Mouse (Mus musculus): ENCODE results near the gene Coro2a. TPM values are rescaled to one million over a fixed set of nuclear protein-coding genes. Genes with fewer than 3 reads are reported as not detected.

Coro2a gene
- 25.3 TPM for total RNA-seq (2023)

DNA sequence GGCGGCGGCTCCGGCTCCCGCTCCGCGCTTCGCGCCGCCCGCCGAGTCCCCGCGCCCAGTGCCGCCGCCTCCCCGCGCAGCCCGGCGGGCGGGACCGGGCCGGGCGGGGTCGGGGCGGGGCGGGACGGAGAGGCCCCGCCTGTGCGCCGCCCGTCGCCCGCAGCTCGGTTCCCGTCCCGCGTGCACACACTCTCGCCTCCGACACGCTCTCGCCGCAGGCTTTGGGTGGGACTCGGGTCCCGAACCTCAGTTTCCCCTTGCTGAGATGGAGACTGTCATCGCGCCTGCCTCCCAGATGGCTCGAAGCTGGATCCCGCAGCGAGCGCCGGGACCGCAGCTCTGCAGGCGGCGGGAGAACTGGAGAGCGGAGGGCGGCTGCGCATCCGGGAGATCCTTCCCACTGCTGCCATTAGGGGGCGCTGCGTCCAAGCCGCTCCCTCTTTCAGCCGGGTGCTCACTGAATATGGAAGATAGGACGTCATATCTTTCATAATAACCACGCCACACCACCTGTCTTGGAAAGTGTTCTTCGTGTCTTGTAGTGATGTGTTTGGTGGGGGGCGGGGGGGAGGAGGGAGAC is at the start of gene Coro2a:
Gene Coro2a, minus strand, starts transcription at position 359 of the 580 bp plus-strand sequence.

DNA sequence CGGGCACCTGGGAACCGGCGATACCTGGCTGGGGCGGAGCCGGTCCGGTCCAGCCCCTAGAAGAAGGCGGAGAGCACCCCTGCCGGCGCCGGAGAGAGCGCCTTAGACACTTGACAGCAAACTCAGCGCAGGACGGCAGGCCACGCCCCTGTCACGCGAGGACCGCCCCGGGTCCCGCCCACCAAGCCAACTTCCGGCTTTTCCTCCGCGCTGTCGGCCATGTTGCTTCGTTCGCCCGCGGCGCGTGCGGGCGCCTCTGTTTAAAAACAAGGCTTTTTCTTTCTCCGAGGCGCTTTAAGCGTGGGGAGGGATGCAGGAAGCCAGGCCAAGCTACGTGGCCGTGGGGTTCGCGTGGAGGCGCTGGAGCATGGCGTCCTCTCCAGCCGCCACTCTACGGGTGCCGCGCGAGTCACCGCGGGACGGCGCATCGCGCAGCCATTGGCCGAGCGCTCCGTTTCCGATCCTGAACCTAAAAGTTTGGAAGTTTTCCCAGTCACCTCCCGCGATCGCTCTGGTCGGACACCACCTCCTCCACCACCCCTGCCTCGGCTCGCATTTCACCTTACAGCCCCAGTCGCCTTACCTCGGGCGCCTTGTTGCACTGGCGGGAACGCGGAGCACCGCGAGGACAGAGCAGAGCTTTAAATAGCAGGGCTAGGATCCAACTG is 48.2 kb upstream of the Coro2a start, which contains the start of gene Tbc1d2:
Gene Tbc1d2, minus strand, starts transcription at position 124 of the 668 bp plus-strand sequence.

GRCm38 (mm10) chr4:46535840-46536361 is 66.1 kb downstream of the Coro2a start, which contains the start of gene Trim14:
Gene Trim14, minus strand, starts transcription at chr4:46536141.

DNA sequence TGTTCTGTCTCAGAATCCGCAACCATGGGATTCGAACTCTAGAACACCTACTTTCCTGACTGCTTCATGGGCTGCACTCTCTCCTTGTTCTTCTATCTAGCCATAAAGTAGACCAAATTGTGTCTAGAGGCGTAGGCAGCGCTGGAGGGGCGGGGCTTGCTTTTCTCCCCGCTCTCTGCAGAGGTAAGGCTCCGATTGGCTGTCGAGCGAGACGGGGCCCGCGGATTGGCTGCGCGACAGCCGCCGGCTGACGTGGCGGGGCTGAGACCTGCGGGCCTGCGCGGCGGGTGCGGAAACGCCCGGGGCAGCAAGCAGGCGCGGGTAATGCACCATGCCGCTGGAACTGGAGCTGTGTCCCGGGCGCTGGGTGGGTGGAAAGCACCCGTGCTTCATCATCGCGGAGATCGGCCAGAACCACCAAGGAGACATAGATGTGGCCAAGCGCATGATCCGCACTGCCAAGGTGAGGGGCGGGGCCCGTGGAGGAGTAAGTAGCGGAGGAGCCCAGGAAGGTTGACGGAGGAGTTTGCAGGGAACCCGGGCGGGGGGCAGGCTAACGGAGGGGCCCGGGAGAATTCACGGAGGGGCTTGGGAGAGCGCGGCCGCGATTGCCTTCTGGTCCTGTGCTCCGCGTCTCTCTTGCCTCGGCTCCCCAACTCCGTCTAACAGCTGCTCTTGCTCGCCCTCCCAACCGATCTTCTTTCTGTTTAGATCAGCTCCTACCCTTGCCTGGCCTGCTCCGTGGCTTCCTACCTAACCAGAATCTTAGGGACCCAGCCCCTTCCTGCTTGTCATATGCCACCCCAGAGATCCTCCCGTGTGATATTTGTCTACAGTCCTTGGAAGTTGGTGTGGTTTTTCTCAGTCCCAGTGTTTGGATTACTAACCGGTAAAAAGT is 112.7 kb downstream of the Coro2a start, which contains the start of gene Nans:
Gene Nans, plus strand, starts transcription at position 221 of the 898 bp plus-strand sequence.

Other genes starting within 250 kb of the Coro2a start
- 24.7 TPM for gene Trmo, start 212.8 kb downstream of the Coro2a start, total RNA-seq (2023)
- 0.64 TPM for gene Hemgn, start 188.7 kb downstream of the Coro2a start, total RNA-seq (2023)
- gene Anp32b, start 151.3 kb downstream of the Coro2a start, total RNA-seq (2023): 168 TPM
- gene Nans, start 113.0 kb downstream of the Coro2a start, total RNA-seq (2023): 44.7 TPM
- gene Trim14, start 66.1 kb downstream of the Coro2a start, total RNA-seq (2023): 76.8 TPM
- gene Tbc1d2, start 48.0 kb upstream of the Coro2a start, total RNA-seq (2023): 0.80 TPM